Mouse (Mus musculus) midbrain, embryonic 12.5 days (tissue): ENCODE results near the gene Fam83f. TPM values are rescaled to one million over a fixed set of nuclear protein-coding genes. Genes with fewer than 3 reads are reported as not detected.
A peak's percentile ranks its signal among the peaks of the same experiment; 100 is the strongest.

Source experiments
- ATAC-seq: fragments of 200-750 bp; cut with Nextera tagmentation; 2 replicates; pipeline ENCODE4 v1.8.0; 2017; ENCODE audit warnings: low read depth, moderate TSS enrichment, moderate library complexity; ENCODE audit not compliant: low FRiP score
- H3K27ac ChIP-seq: fragments of 300-500 bp; sonication (generic); replicated peaks from 2 replicates; pipeline ENCODE4 v1.5.1; 2016; ENCODE audit warnings: mild to moderate bottlenecking
- H3K27me3 ChIP-seq: fragments of 300-500 bp; sonication (generic); 2 replicates; pipeline ENCODE4 v1.6.1; 2016; ENCODE audit warnings: mild to moderate bottlenecking
- H3K36me3 ChIP-seq: fragments of 300-500 bp; sonication (generic); 2 replicates; pipeline ENCODE4 v1.6.1; 2016
- H3K4me1 ChIP-seq: fragments of 300-500 bp; sonication (generic); 2 replicates; pipeline ENCODE4 v1.6.1; 2016
- H3K4me2 ChIP-seq: fragments of 300-500 bp; sonication (generic); replicated peaks from 2 replicates; pipeline ENCODE4 v1.6.1; 2016; ENCODE audit warnings: mild to moderate bottlenecking, moderate library complexity
- H3K4me3 ChIP-seq: fragments of 300-500 bp; sonication (generic); 2 replicates; pipeline ENCODE4 v1.5.1; 2016; ENCODE audit warnings: mild to moderate bottlenecking
- H3K9ac ChIP-seq: fragments of 300-500 bp; sonication (generic); replicated peaks from 2 replicates; pipeline ENCODE4 v1.6.1; 2016; ENCODE audit warnings: mild to moderate bottlenecking, moderate library complexity
- H3K9me3 ChIP-seq: fragments of 300-500 bp; sonication (generic); 2 replicates; pipeline ENCODE4 v1.6.1; 2016; ENCODE audit warnings: mild to moderate bottlenecking
- WGBS: fragments of 180-500 bp; shearing (Covaris S2); methylation state at CpG from one replicate; pipeline ENCODE4 v1.1.7; 2016; 5-methylcytosine and 5-hydroxymethylcytosine counted together
- polyA plus RNA-seq: library from polyadenylated mRNA; unstranded; fragments of >200 nt; fragmentation: Nextera tagmentation; extraction: Ambion mirVana; gene quantifications from 2 replicates; pipeline ENCODE4 v1.2.1, GENCODE M21; 2016

Gene Fam83f
- polyA plus RNA-seq, 1 experiment from 2014 or later, result 0.60 TPM

- peaks cover 4% of the 10 kb centered on the region; the same call in 1 of the 2 replicates for H3K27me3 ChIP-seq
- 23% methylated on average over 11 of the region's 11 CpGs for WGBS
- peaks cover 15% of the 10 kb centered on the region for H3K4me1 ChIP-seq
- H3K9ac ChIP-seq, result 0 out of 2 replicates have a peak overlapping the region, but pooled peaks have one; percentile 11
- H3K27ac ChIP-seq, result peak overlapping the region; percentile 20; the same call in 1 of the 2 replicates
- no peaks in the 10 kb centered on the region for H3K36me3 ChIP-seq
- H3K9me3 ChIP-seq, result no peaks in the 10 kb centered on the region
- no peak overlapping the region for H3K4me3 ChIP-seq
- H3K4me2 ChIP-seq, result peak overlapping the region; percentile 19; the same call in 1 of the 2 replicates
- no peak for ATAC-seq
Measured at GRCm38 (mm10) chr15:80694125-80694910, 22.7 kb downstream of the Fam83f start.

DNA sequence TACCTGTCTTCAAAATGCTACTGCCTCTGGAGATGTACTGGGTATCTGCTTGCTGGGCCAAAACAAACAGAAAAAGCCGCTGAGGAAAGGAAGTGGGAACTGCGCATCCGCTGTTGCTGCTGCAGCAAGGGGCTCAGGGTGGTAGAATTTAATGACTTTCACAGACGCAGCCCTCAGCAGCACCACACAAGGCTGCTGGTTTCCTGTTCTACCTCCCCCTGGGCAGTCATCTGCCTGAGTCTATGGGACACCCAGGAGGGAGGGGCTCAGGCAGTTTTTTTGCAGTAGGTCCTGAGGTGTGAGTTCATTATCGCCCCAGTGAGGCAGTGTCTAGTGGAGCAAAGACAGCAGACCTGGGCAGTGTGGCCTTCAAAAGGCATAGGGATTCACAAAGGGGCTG, 25.9 kb downstream of the Fam83f start:
- H3K27ac ChIP-seq, result no peak overlapping the region
- no peaks in the 10 kb centered on the region for H3K9me3 ChIP-seq
- H3K27me3 ChIP-seq, result peaks cover 10% of the 10 kb centered on the region; the same call in 1 of the 2 replicates
- no peak overlapping the region for H3K9ac ChIP-seq
- H3K4me3 ChIP-seq, result no peak overlapping the region
- peaks cover 15% of the 10 kb centered on the region for H3K4me1 ChIP-seq
- H3K36me3 ChIP-seq, result no peaks in the 10 kb centered on the region
- no peak overlapping the region for H3K4me2 ChIP-seq
- ATAC-seq, result no peak
- 65% methylated on average over 5 of the region's 5 CpGs for WGBS

DNA sequence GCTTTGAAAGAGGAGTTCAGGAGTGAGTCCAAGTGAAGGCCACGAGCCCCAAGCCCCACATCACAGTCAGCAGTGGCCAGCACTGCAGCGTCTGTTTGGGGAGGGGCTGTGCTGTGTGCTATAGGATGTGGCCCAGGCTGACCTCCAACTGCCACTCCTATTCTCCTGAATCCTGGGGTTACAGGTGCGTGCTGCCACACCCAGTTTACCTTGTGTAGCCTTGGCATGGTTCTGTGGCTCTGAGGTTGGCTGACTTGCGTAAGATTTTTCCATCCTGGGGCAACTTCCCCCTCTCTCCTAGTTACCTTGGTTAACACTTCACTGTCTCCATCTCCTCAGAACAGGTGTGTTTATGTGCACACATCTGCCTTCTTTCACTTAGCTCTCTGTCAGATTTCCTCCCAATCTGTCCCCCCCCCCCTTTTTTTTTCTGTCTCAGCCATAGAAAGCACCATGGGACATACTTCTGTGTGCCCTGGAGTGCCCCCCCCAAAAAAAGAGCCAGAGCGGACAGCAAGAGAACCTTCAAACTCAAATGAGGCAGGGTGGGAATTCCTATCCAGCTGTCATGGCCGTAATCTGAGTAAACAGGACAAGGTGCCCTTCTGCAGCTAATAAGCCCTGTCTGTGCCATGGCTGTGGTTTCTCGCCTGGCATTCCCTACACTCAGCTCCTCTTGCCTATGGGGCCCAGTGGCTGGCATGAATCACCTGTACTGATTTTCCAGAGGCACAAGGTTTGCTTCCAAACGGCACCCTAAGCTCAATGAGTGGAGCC, 30.0 kb downstream of the Fam83f start:
- peaks cover 10% of the 10 kb centered on the region; the same call in 1 of the 2 replicates for H3K27me3 ChIP-seq
- H3K9ac ChIP-seq, result 0 out of 2 replicates have a peak overlapping the region, but pooled peaks have one; percentile 11
- H3K9me3 ChIP-seq, result no peaks in the 10 kb centered on the region
- no peak for ATAC-seq
- WGBS, result 70% methylated on average over 8 of the region's 8 CpGs
- H3K27ac ChIP-seq, result no peak overlapping the region
- H3K36me3 ChIP-seq, result no peaks in the 10 kb centered on the region
- H3K4me2 ChIP-seq, result no peak overlapping the region
- H3K4me3 ChIP-seq, result no peak overlapping the region
- peaks cover 5% of the 10 kb centered on the region; the same call in 1 of the 2 replicates for H3K4me1 ChIP-seq

DNA sequence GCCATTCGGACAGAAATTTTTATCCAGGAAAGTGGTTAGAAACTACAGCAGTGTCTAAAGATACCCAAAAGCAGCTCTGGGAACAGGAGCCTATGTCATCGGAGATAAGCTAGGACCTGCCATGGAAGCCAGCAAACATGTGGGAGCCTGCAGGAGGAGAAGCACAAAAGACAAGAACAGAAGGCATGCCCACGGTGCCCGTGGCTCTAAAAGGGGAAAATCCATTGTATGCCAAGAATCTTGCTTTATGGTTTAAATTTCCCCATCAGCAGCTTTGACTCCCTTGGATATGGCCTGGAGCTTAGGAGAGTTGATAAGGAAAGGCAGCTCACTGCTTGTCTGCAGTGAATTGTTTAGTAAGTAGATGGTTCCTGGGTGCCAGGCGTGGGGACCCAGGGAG, 31.3 kb downstream of the Fam83f start:
- ATAC-seq, result no peak
- no peaks in the 10 kb centered on the region for H3K9me3 ChIP-seq
- H3K4me1 ChIP-seq, result peaks cover 7% of the 10 kb centered on the region; the same call in 1 of the 2 replicates
- no peak overlapping the region for H3K4me2 ChIP-seq
- no peak overlapping the region for H3K4me3 ChIP-seq
- H3K27me3 ChIP-seq, result peaks cover 10% of the 10 kb centered on the region; the same call in 1 of the 2 replicates
- no peak overlapping the region for H3K9ac ChIP-seq
- no peak overlapping the region for H3K27ac ChIP-seq
- 87% methylated on average over 5 of the region's 5 CpGs for WGBS
- H3K36me3 ChIP-seq, result no peaks in the 10 kb centered on the region

DNA sequence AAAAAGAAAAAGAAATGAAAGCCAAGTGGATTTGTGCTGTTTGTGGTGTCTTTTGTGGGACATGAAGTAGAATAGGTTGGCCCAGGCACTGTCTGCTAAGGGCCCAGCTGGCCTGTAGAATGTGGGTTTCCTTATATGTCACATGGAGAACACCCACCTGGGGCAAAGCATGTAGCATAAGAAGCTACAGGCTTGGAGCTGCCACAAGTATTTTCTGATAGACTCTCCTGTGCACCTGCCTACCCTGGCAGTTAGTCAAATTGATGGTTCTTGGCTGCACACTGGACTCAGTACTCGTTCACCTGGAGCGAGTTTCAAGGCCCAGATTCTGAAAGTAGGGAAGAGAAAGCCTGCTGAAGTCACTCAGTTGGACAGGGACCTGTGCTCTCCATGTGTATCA, 31.8 kb downstream of the Fam83f start:
- Histone ChIP-seq H3K9ac (no peak overlapping the region), H3K4me1 (peaks cover 7% of the 10 kb centered on the region; the same call in 1 of the 2 replicates), H3K27ac (no peak overlapping the region), H3K4me2 (no peak overlapping the region), H3K4me3 (no peak overlapping the region), H3K9me3 (no peaks in the 10 kb centered on the region), H3K36me3 (no peaks in the 10 kb centered on the region), H3K27me3 (peaks cover 10% of the 10 kb centered on the region; the same call in 1 of the 2 replicates)
- no peak for ATAC-seq
- 85% methylated on average over 2 of the region's 2 CpGs for WGBS

- Histone ChIP-seq H3K9me3 (no peaks in the 10 kb centered on the region), H3K4me3 (no peak overlapping the region), H3K27me3 (peaks cover 10% of the 10 kb centered on the region; the same call in 1 of the 2 replicates), H3K4me1 (peaks cover 7% of the 10 kb centered on the region; the same call in 1 of the 2 replicates), H3K4me2 (peak overlapping the region; percentile 14; the same call in 1 of the 2 replicates), H3K36me3 (no peaks in the 10 kb centered on the region), H3K27ac (no peak overlapping the region), H3K9ac (no peak overlapping the region)
- WGBS, result 1% methylated on average over 7 of the region's 7 CpGs
- peak; percentile 76 for ATAC-seq
Measured at GRCm38 (mm10) chr15:80704267-80704666, 32.6 kb downstream of the Fam83f start.

DNA sequence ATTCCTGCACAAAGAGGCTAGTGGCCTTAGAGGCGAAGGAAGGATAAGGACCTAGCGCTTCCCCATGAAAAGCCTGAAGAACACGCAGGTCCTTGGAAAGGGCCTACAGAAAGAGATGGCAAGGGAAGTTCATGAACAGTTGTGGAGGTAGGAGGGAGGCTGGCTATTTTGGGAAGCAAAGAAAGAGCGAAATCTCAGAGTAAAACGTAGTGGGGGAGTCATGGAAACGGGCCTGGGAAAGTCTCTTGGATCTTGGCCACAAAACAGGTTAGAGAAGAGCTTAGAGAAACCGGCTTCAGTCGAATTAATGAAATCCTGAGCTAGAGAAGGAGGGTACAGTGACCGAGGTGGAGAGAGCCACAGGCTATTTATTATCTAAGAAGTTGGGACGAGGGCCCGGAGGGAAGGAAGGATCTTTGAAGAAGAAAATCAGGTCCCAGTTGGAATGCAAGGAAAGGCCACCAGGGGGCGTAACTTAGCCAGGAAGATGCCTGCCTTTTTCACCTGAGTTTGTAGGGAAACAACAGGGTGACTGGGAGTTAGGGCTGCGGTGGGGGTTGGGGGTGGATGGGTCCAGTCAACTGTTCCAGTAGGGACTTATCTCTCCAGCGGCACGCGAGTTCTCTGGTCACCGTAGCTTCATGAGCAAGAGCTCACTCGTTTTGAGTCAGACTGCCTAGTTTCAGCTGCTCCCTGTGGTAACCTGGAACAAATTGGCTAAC, 34.3 kb downstream of the Fam83f start:
- no peaks in the 10 kb centered on the region for H3K36me3 ChIP-seq
- WGBS, result 32% methylated on average over 18 of the region's 18 CpGs
- H3K4me2 ChIP-seq, result peak overlapping the region; percentile 43
- no peaks in the 10 kb centered on the region for H3K27me3 ChIP-seq
- no peak overlapping the region for H3K27ac ChIP-seq
- ATAC-seq, result no peak
- peaks cover 7% of the 10 kb centered on the region; the same call in 1 of the 2 replicates for H3K4me1 ChIP-seq
- H3K4me3 ChIP-seq, result peak overlapping the region; percentile 19; the same call in 1 of the 2 replicates
- no peak overlapping the region for H3K9ac ChIP-seq
- H3K9me3 ChIP-seq, result no peaks in the 10 kb centered on the region

GRCm38 (mm10) chr15:80706596-80706995, 34.9 kb downstream of the Fam83f start:
- ATAC-seq, result no peak
- Histone ChIP-seq H3K4me3 (peak overlapping the region; percentile 19; the same call in 1 of the 2 replicates), H3K9me3 (no peaks in the 10 kb centered on the region), H3K27ac (no peak overlapping the region), H3K36me3 (no peaks in the 10 kb centered on the region), H3K4me1 (peaks cover 7% of the 10 kb centered on the region; the same call in 1 of the 2 replicates), H3K27me3 (no peaks in the 10 kb centered on the region), H3K4me2 (peak overlapping the region; percentile 43), H3K9ac (no peak overlapping the region)
- 44% methylated on average over 11 of the region's 11 CpGs for WGBS

GRCm38 (mm10) chr15:80707088-80707487, 35.4 kb downstream of the Fam83f start:
- Histone ChIP-seq H3K4me1 (peaks cover 7% of the 10 kb centered on the region), H3K9me3 (no peaks in the 10 kb centered on the region), H3K9ac (no peak overlapping the region), H3K36me3 (no peaks in the 10 kb centered on the region), H3K27ac (peak overlapping the region; percentile 16; the same call in 1 of the 2 replicates), H3K4me2 (no peak overlapping the region), H3K27me3 (no peaks in the 10 kb centered on the region), H3K4me3 (no peak overlapping the region)
- ATAC-seq, result no peak
- 77% methylated on average over 8 of the region's 8 CpGs for WGBS

DNA sequence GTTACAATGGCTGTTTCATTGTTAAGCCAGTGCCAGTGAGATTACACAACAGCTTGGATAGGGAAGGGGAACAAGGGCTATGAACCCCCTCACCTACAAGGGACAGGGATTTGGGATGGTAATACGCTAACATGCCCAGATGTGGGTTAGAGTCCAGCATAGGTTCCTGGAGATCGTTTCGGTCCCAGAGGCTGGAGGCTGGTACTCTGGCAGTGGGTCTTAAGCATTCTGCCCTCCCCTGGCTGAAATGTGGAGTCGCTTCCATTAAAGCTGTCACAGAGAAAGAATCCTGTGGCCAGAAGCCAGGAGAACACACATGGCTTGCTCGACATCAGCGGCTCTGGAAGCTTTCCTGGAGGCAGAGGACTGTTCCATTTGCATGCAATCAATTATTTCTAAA, 37.9 kb downstream of the Fam83f start:
- WGBS, result 64% methylated on average over 6 of the region's 6 CpGs
- H3K27me3 ChIP-seq, result no peaks in the 10 kb centered on the region
- H3K36me3 ChIP-seq, result no peaks in the 10 kb centered on the region
- H3K4me1 ChIP-seq, result peaks cover 10% of the 10 kb centered on the region
- H3K9ac ChIP-seq, result no peak overlapping the region
- no peaks in the 10 kb centered on the region for H3K9me3 ChIP-seq
- ATAC-seq, result no peak
- H3K27ac ChIP-seq, result no peak overlapping the region
- no peak overlapping the region for H3K4me2 ChIP-seq
- no peak overlapping the region for H3K4me3 ChIP-seq

DNA sequence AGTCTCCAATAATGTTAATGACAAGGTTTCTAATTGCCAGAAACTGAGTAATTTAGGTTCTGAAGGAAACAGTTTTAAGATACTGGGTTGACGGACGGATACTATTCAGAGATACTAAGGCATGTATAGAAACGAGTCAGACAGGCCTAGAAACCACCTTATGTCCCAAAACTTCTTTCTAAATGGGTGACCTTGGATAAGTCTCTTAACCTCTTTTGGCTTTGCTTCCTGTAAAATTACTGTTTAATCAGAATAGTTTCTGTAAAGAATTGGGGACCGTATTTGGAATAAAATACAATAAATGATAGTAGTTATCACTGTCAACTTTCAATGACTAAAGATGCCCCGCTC, 38.6 kb downstream of the Fam83f start:
- no peaks in the 10 kb centered on the region for H3K9me3 ChIP-seq
- 12% methylated on average over 5 of the region's 5 CpGs for WGBS
- peak overlapping the region; percentile 65 for H3K4me3 ChIP-seq
- peak overlapping the region; percentile 92 for H3K27ac ChIP-seq
- H3K4me1 ChIP-seq, result peaks cover 10% of the 10 kb centered on the region
- H3K9ac ChIP-seq, result no peak overlapping the region
- no peak for ATAC-seq
- H3K27me3 ChIP-seq, result no peaks in the 10 kb centered on the region
- H3K4me2 ChIP-seq, result peak overlapping the region; percentile 48
- no peaks in the 10 kb centered on the region for H3K36me3 ChIP-seq
